Comparison of ENCODE assay signal across 31 mouse cellular contexts in genomic region chr2:92328206-92328605, GRCm38 (mm10). TPM values are rescaled to one million over a fixed set of nuclear protein-coding genes. Genes with fewer than 3 reads are reported as not detected.
"Had no signal": no experiment of that assay in that cellular context is flagged by ENCODE, and none has a peak within 500 bp of the region (broad histone marks: within the 10 kb centered on the region; RNA-seq: fewer than 3 reads in every experiment).

No protein-coding gene starts in this region.

- H3K27ac ChIP-seq: limb, embryonic 10.5 days; limb, embryonic 12.5 days; limb, embryonic 13.5 days; limb, embryonic 15.5 days; liver, embryonic 12.5 days; liver, embryonic 13.5 days; liver, embryonic 14.5 days; liver, embryonic 15.5 days; lung, embryonic 15.5 days; macrophage; midbrain, embryonic 10.5 days; midbrain, embryonic 12.5 days; midbrain, embryonic 13.5 days; midbrain, embryonic 15.5 days; neural tube, embryonic 12.5 days had no signal

- H3K9me3 ChIP-seq: limb, embryonic 10.5 days; limb, embryonic 12.5 days; limb, embryonic 13.5 days; limb, embryonic 15.5 days; liver, embryonic 12.5 days; liver, embryonic 13.5 days; liver, embryonic 15.5 days; lung, embryonic 15.5 days; megakaryocyte, embryonic 14.5 days; midbrain, embryonic 10.5 days; midbrain, embryonic 12.5 days; midbrain, embryonic 13.5 days; midbrain, embryonic 15.5 days; neural tube, embryonic 12.5 days had no signal

- H3K27me3 ChIP-seq: limb, embryonic 12.5 days; limb, embryonic 13.5 days; limb, embryonic 15.5 days; liver, embryonic 12.5 days; liver, embryonic 13.5 days; liver, embryonic 15.5 days; lung, embryonic 15.5 days; megakaryocyte, embryonic 14.5 days; midbrain, embryonic 12.5 days; midbrain, embryonic 13.5 days; midbrain, embryonic 15.5 days; neural tube, embryonic 12.5 days had no signal

- H3K4me3 ChIP-seq: limb, embryonic 10.5 days; limb, embryonic 12.5 days; limb, embryonic 13.5 days; limb, embryonic 15.5 days; liver, embryonic 12.5 days; liver, embryonic 13.5 days; liver, embryonic 15.5 days; lung, embryonic 15.5 days; megakaryocyte, embryonic 14.5 days; midbrain, embryonic 10.5 days; midbrain, embryonic 12.5 days; midbrain, embryonic 13.5 days; midbrain, embryonic 15.5 days; myocyte; neural tube, embryonic 12.5 days had no signal

- H3K9ac ChIP-seq: limb, embryonic 12.5 days; limb, embryonic 13.5 days; limb, embryonic 15.5 days; liver, embryonic 12.5 days; liver, embryonic 13.5 days; liver, embryonic 14.5 days; liver, embryonic 15.5 days; liver, postnatal 0 days; lung, embryonic 14.5 days; lung, embryonic 15.5 days; midbrain, embryonic 12.5 days; midbrain, embryonic 13.5 days; midbrain, embryonic 15.5 days; neural tube, embryonic 12.5 days had no signal

- H3K4me1 ChIP-seq: limb, embryonic 10.5 days; limb, embryonic 12.5 days; limb, embryonic 13.5 days; limb, embryonic 15.5 days; liver, embryonic 12.5 days; liver, embryonic 13.5 days; liver, embryonic 15.5 days; lung, embryonic 15.5 days; midbrain, embryonic 10.5 days; midbrain, embryonic 12.5 days; midbrain, embryonic 15.5 days; neural tube, embryonic 12.5 days had no signal

- H3K36me3 ChIP-seq: liver, embryonic 13.5 days; midbrain, embryonic 15.5 days had no signal

- DNase-seq: left cerebral cortex, postnatal 4 days; liver; liver, embryonic 13.5 days; liver, postnatal 0 days; lung, adult 18-20 months; lung, adult 2 months; lung, embryonic 14.5 days; lung, postnatal 10 days; lung, postnatal 14 days; lung, postnatal 36 days; lung, postnatal 4 days; midbrain, embryonic 14.5 days had no signal

RNA-seq across cellular contexts. Expression of gene Large2, which starts 46.5 kb away (rescaled TPM):
- total RNA-seq: megakaryocyte, adult 5-6 weeks; megakaryocyte-erythroid progenitor cell, adult 5-6 weeks; monocyte, adult 5-6 weeks had no signal
- polyA plus RNA-seq: macrophage had no signal
